Mouse (Mus musculus) right cerebral cortex, adult 18-20 months (tissue): ENCODE results near the gene Fxyd1.

ENCODE experiments used
- DNase-seq: peaks from one replicate; pipeline ENCODE4 v3.0.0; 2022; ENCODE audit warnings: mixed read lengths

Fxyd1 gene

GRCm38 (mm10) chr7:31008175-31008574 lies 48.8 kb downstream of the Fxyd1 start:
- DNase-seq = no peak

DNA sequence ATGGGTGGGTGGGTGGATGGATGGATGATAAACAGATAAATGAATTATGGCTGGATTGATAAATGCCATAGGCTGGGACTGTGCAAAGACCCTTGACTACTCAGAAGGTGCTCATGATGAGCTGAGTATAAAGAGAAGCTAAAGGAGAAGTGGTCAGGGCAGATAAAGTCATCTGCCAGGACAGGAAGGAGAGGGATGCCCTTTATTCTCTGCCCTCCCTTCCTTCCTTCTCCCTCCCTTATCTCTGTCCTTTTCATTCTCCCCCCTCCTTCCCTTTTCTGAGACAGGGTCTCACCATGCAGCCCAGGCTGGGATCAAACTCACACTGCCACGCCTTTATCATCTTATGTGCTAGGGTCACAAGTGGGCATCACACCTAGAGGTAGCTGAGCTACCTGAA lies 49.2 kb downstream of the Fxyd1 start:
- no peak for DNase-seq

DNA sequence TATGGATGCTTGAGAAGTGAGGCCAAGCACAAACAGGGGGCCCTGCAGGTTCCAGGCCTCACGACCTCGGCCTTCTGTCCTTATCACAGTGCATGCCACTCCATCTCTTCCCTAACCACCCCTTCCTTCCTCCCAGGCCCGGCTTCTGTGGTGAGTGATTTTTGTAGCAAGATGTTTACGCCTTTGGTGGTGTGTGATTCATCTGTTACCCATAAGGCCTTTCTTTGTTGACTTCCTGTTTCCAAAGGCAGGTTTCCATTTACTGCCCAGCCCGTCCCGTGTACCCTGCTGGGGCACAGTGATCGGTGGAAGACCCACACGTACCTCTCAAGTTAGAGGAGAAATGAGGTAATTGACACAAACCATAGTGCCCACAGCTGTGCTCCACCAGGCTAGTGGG lies 54.3 kb downstream of the Fxyd1 start:
- DNase-seq = no peak
